Mouse (Mus musculus): ENCODE data around the gene Inpp5b. TPM values are rescaled to one million over a fixed set of nuclear protein-coding genes. Genes with fewer than 3 reads are reported as not detected.

Inpp5b gene
- polyA plus RNA-seq, 1 experiment from 2014 or later = 25.7 TPM

- Histone ChIP-seq H3K4me1 (peaks cover 14% of the 10 kb centered on the region), H3K27ac (replicated peaks) (no peak overlapping the region), H3K9me3 (replicated peaks) (no peaks in the 10 kb centered on the region), H3K4me3 (no peak overlapping the region), H3K36me3 (peaks cover 85% of the 10 kb centered on the region), H3K27me3 (ENCODE audit: low read depth, poor library complexity, severe bottlenecking) (no peaks in the 10 kb centered on the region)
- WGBS = 87% methylated on average over 9 of the region's 9 CpGs
- no peak for DNase-seq (ENCODE audit: low spot score)
Observed at GRCm38 (mm10) chr4:124809136-124809883, 67.7 kb downstream of the Inpp5b start.

GRCm38 (mm10) chr4:124810056-124810455 lies 68.4 kb downstream of the Inpp5b start:
- H3K27ac ChIP-seq (replicated peaks) = no peak overlapping the region
- peaks cover 14% of the 10 kb centered on the region for H3K4me1 ChIP-seq
- DNase-seq (ENCODE audit: low spot score) = no peak
- H3K36me3 ChIP-seq = peaks cover 78% of the 10 kb centered on the region
- no peak overlapping the region for H3K4me3 ChIP-seq
- no peaks in the 10 kb centered on the region for H3K27me3 ChIP-seq (ENCODE audit: low read depth, poor library complexity, severe bottlenecking)
- WGBS = 97% methylated on average over 7 of the region's 7 CpGs
- no peaks in the 10 kb centered on the region for H3K9me3 ChIP-seq (replicated peaks)

- H3K4me3 ChIP-seq = no peak overlapping the region; the same call in 1 of the 2 replicates
- 21% methylated on average over 9 of the region's 9 CpGs for WGBS
- no peak for DNase-seq (ENCODE audit: low spot score)
- no peaks in the 10 kb centered on the region for H3K9me3 ChIP-seq (replicated peaks)
- H3K27me3 ChIP-seq (ENCODE audit: low read depth, poor library complexity, severe bottlenecking) = no peaks in the 10 kb centered on the region
- H3K4me1 ChIP-seq = peaks cover 14% of the 10 kb centered on the region
- no peak overlapping the region for H3K27ac ChIP-seq (replicated peaks)
- H3K36me3 ChIP-seq = peaks cover 74% of the 10 kb centered on the region
Observed at GRCm38 (mm10) chr4:124811347-124811975, 69.8 kb downstream of the Inpp5b start.

GRCm38 (mm10) chr4:124815901-124816300 lies 74.3 kb downstream of the Inpp5b start:
- peaks cover 48% of the 10 kb centered on the region for H3K36me3 ChIP-seq
- no peak overlapping the region for H3K27ac ChIP-seq (replicated peaks)
- H3K4me3 ChIP-seq = no peak overlapping the region
- no peaks in the 10 kb centered on the region for H3K9me3 ChIP-seq (replicated peaks)
- WGBS = 95% methylated on average over 11 of the region's 11 CpGs
- H3K27me3 ChIP-seq (ENCODE audit: low read depth, poor library complexity, severe bottlenecking) = no peaks in the 10 kb centered on the region
- H3K4me1 ChIP-seq = peaks cover 28% of the 10 kb centered on the region
- DNase-seq (ENCODE audit: low spot score) = no peak

GRCm38 (mm10) chr4:124817803-124818202 lies 76.2 kb downstream of the Inpp5b start:
- peak; percentile 39 for DNase-seq (ENCODE audit: low spot score)
- Histone ChIP-seq H3K4me1 (peaks cover 17% of the 10 kb centered on the region), H3K4me3 (no peak overlapping the region), H3K27ac (replicated peaks) (no peak overlapping the region), H3K36me3 (peaks cover 54% of the 10 kb centered on the region), H3K9me3 (replicated peaks) (no peaks in the 10 kb centered on the region), H3K27me3 (ENCODE audit: low read depth, poor library complexity, severe bottlenecking) (no peaks in the 10 kb centered on the region)
- 15% methylated on average over 6 of the region's 6 CpGs for WGBS

- Histone ChIP-seq H3K9me3 (replicated peaks) (no peaks in the 10 kb centered on the region), H3K4me3 (no peak overlapping the region), H3K27ac (replicated peaks) (no peak overlapping the region), H3K36me3 (peaks cover 54% of the 10 kb centered on the region), H3K4me1 (peaks cover 17% of the 10 kb centered on the region), H3K27me3 (ENCODE audit: low read depth, poor library complexity, severe bottlenecking) (no peaks in the 10 kb centered on the region)
- DNase-seq (ENCODE audit: low spot score) = no peak
- WGBS = 89% methylated on average over 4 of the region's 4 CpGs
Observed at GRCm38 (mm10) chr4:124818832-124819231, 77.2 kb downstream of the Inpp5b start.

GRCm38 (mm10) chr4:124824967-124825366 lies 83.3 kb downstream of the Inpp5b start:
- WGBS = 96% methylated on average over 6 of the region's 6 CpGs
- no peak overlapping the region for H3K4me3 ChIP-seq
- peaks cover 96% of the 10 kb centered on the region for H3K36me3 ChIP-seq
- no peak for DNase-seq (ENCODE audit: low spot score)
- no peak overlapping the region for H3K27ac ChIP-seq (replicated peaks)
- H3K9me3 ChIP-seq (replicated peaks) = no peaks in the 10 kb centered on the region
- H3K4me1 ChIP-seq = no peaks in the 10 kb centered on the region
- H3K27me3 ChIP-seq (ENCODE audit: low read depth, poor library complexity, severe bottlenecking) = no peaks in the 10 kb centered on the region

- no peak for DNase-seq (ENCODE audit: low spot score)
- no peak overlapping the region for H3K27ac ChIP-seq (replicated peaks)
- H3K27me3 ChIP-seq (ENCODE audit: low read depth, poor library complexity, severe bottlenecking) = no peaks in the 10 kb centered on the region
- no peaks in the 10 kb centered on the region for H3K4me1 ChIP-seq
- H3K36me3 ChIP-seq = peaks cover 96% of the 10 kb centered on the region
- H3K4me3 ChIP-seq = no peak overlapping the region
- 95% methylated on average over 21 of the region's 21 CpGs for WGBS
- H3K9me3 ChIP-seq (replicated peaks) = no peaks in the 10 kb centered on the region
Observed at GRCm38 (mm10) chr4:124825371-124825965, 83.8 kb downstream of the Inpp5b start.

GRCm38 (mm10) chr4:124829671-124830070 lies 88.0 kb downstream of the Inpp5b start:
- peaks cover 94% of the 10 kb centered on the region for H3K36me3 ChIP-seq
- WGBS = 91% methylated on average over 5 of the region's 5 CpGs

GRCm38 (mm10) chr4:124832796-124833195 lies 91.1 kb downstream of the Inpp5b start:
- Histone ChIP-seq H3K36me3 (peaks cover 92% of the 10 kb centered on the region), H3K4me3 (no peak overlapping the region), H3K4me1 (no peaks in the 10 kb centered on the region), H3K27ac (replicated peaks) (no peak overlapping the region), H3K9me3 (replicated peaks) (no peaks in the 10 kb centered on the region), H3K27me3 (ENCODE audit: low read depth, poor library complexity, severe bottlenecking) (no peaks in the 10 kb centered on the region)
- DNase-seq (ENCODE audit: low spot score) = no peak
- 94% methylated on average over 10 of the region's 10 CpGs for WGBS

More at GRCm38 (mm10) chr4:124829671-124830070, 88.0 kb downstream of the Inpp5b start:
- Histone ChIP-seq H3K27ac (replicated peaks) (no peak overlapping the region), H3K4me3 (no peak overlapping the region), H3K4me1 (no peaks in the 10 kb centered on the region), H3K27me3 (ENCODE audit: low read depth, poor library complexity, severe bottlenecking) (no peaks in the 10 kb centered on the region), H3K9me3 (replicated peaks) (no peaks in the 10 kb centered on the region)
- no peak for DNase-seq (ENCODE audit: low spot score)

- 92% methylated on average over 14 of the region's 14 CpGs for WGBS
- H3K4me1 ChIP-seq = no peaks in the 10 kb centered on the region
- H3K27ac ChIP-seq (replicated peaks) = no peak overlapping the region
- peaks cover 6% of the 10 kb centered on the region; the same call in 1 of the 2 replicates for H3K9me3 ChIP-seq (replicated peaks)
- no peak overlapping the region for H3K4me3 ChIP-seq
- no peak for DNase-seq (ENCODE audit: low spot score)
- H3K27me3 ChIP-seq (ENCODE audit: low read depth, poor library complexity, severe bottlenecking) = no peaks in the 10 kb centered on the region
- peaks cover 95% of the 10 kb centered on the region for H3K36me3 ChIP-seq
Observed at GRCm38 (mm10) chr4:124838035-124838700, 96.5 kb downstream of the Inpp5b start.

- Histone ChIP-seq H3K36me3 (peaks cover 95% of the 10 kb centered on the region), H3K4me3 (no peak overlapping the region), H3K9me3 (replicated peaks) (peaks cover 6% of the 10 kb centered on the region; the same call in 1 of the 2 replicates), H3K4me1 (no peaks in the 10 kb centered on the region), H3K27ac (replicated peaks) (no peak overlapping the region), H3K27me3 (ENCODE audit: low read depth, poor library complexity, severe bottlenecking) (no peaks in the 10 kb centered on the region)
- WGBS = 91% methylated on average over 1 of the region's 1 CpGs
- DNase-seq (ENCODE audit: low spot score) = no peak
Observed at GRCm38 (mm10) chr4:124840998-124841397, 99.3 kb downstream of the Inpp5b start.
